Mouse (Mus musculus) urinary bladder, postnatal 25 days (tissue): ENCODE measurements around the gene Nudt15.
A peak's percentile ranks its signal among the peaks of the same experiment; 100 is the strongest.
"Not testable (repeated sequence)": the region's sequence is repeated elsewhere in the genome, so short reads cannot be mapped to it uniquely, and the experiment has no call there.

Experiments used
- DNase-seq: peaks from one replicate; pipeline ENCODE4 v3.0.0; 2022; ENCODE audit warnings: low spot score

Nudt15 gene

DNA sequence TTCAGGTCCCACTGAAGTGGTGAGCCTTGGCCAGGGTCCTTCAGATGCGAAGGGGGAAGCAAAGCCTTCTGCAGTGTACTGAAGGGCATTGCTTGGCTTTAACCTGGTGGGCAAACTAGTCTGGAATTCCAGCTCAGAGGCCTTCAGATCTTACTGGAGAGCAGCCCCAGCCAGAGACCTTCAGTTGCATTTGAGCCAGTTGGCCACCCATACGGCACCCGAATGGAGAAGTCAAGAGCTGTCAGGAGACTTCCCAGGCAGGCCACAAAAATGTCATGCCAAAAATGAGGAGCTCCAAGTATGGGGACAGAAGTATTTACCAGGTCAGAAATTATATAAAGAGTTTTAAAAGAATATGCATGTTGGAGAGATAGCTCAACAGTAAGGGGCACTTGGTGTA lies at the start of gene Nudt15:
Nudt15 (minus strand) TSS at position 192 of the 400 bp plus-strand sequence.
- no peak for DNase-seq

DNA sequence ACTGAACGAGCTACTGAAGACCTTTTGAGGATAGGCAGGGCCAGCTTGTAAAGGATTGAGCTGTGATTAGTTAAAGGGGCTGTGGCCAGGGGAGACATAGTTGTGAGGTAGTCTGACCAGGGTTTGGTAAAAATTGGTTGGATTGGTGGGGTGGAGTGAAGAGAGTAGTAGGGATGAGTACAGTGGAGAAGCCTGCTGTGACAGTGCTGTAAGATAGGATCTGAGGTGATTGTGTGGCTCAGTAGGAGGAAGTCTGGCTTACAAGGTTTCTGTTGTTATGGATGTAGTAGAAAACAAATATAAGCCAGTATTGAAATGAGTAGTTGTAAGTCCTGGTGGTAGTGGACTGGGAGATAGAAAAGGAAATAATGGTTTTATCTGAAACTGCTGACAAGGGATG lies 44.1 kb upstream of the Nudt15 start:
- no peak for DNase-seq

DNA sequence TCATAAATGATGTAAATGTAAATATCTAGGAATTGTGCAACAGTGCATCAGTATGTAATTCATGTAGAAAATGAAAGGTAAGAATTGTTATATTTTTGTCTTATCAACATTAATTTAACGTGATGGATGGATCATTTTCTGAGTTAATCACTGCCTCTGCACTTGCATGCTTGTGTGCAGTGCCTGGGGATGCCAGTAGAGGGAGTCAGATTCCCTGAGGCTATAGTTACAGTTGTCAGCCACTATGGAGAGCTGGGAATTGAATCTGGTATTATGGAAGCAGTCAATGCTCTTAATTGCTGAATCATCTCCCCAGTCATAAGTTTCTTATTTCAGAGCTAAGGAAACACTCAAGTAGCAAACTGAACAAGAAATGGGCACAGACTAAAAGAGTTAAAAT lies 40.0 kb upstream of the Nudt15 start:
- DNase-seq = no peak

DNA sequence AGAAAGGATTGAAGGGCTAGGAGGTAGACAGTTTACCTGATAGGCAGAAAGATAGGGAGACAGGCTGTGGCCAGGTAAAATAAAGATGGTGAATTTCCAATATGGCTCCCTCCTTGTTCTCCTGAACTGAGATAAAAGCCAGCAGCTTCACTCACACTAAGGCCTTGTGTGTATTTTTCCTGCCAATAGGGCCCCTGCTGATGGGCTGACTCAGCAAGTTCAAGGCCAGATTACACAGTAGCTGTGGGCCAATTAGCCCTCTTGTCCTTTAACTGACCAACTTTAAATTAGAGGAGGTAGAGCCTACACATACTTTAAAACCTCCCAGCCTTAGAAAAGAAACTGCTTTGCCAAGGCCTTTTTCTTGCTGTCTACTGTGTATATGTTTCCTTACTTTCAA lies 28.3 kb upstream of the Nudt15 start:
- DNase-seq = no peak

DNA sequence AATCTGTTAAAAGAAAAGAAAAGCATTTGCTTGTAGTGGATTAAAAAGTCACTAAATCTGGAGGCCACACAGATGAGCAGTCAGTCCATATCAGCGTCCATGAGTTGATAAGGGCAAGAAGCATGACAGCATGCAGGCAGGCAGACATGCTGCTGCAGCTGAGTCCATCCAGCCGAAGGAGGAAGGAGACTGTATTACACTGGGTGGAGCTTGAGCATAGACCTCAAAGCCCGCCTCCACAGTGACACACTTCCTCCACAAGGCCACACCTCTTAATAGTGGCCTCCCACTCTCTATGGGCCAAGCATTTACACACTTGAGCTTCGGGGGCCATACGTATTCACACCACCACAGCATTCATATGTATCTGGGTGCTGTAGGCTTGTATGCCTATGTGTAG lies 26.0 kb upstream of the Nudt15 start:
- DNase-seq = no peak

DNA sequence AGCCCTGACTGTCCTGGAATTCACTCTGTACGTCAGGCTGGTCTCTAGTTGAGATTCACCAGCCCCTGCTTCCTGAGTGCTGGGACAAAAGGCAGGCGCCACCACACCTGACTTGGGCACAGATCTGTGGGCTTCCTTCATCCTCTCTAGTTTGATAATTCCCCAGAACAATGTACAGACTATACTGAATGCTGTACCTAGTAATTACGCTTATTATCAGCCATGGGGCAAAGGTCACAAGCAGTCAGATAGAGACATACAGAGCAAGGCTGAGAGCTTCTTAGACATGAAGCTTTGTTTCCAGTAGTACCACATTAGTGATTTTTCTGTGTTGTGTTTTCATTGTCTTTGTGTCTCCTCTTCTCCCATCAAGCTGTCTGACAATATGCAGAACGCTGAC lies 23.1 kb upstream of the Nudt15 start:
- no peak for DNase-seq

DNA sequence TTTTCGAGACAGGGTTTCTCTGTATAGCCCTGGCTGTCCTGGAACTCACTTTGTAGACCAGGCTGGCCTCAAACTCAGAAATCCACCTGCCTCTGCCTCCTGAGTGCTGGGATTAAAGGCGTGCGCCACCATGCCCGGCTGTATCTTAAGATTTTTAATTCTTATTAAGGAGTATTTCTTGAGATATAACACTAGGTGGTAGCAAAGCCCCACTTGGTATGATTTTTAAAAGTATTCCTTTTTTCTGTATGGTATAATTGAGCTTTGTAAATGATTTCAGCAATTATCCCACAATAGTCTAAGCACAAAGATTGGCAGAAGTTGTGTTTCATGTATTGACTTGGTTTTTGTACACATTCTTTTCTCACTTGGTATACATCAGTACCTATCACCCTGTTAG lies 21.8 kb upstream of the Nudt15 start:
- not testable (repeated sequence) for DNase-seq

DNA sequence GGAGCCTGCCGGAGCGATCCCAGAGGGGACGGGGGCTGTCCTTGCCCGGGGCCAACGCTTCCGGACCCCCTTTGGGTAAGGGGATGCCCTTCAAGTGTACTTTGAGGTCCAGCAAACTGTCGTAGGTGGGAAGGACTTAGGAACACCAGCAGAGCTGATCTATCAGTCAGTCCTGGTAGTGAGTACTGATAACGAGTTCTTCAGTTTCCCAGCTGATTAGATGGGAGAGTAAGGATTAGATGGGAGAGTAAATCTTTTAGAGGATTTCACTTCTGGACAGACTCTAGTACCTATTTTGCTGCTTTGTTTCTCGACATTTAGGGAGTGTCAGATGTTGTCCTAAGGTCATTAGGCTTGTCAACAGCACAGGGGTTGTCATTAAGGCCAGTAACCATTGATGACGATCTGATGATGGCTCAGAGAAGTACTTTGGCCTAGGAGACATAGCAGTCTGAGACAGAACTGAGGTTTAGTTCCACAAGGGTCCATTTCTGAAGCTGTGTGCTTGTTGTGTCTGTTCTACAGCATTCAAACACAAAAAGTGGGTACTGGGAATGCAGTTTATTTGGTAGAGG lies 5.2 kb upstream of the Nudt15 start:
- DNase-seq = no peak

DNA sequence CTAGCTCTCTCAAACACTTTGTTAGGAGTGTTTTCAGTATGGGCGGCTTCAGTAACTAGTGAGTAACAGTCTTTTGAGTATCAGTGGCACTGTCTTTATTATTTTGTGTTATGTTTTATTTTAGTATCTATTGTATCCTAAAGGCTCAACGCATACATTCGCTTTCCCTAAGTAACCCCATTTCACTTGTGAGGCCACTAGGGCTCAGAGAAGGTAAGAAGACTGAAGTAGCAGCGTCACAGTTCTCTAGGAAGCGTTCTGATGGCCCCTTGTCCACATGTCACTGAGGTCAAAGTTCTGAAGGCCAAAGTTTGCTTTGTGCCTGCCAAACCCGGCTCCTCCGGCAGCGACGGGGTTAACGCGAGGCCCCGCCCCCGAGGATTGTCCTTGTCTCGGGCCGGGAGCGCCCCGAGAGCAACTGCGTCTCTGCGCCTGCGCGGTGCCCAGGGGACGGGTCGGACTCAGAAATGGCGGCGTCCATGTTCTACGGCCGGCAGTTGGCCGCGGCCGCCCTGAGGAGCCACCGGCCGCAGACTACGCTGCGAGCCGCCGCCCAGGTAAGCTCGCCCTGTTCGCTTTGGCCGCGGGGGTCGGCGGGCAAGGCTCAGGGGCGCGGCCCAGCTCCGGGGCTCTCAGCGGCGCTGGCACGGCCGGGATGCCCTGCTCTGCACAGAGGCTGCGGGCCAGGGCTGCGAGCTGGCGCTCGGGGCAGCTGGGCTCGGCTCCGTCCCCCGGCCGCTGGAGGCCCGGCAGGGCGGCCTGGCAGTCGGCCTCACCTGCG lies 4.5 kb upstream of the Nudt15 start:
- DNase-seq = peak; percentile 99

DNA sequence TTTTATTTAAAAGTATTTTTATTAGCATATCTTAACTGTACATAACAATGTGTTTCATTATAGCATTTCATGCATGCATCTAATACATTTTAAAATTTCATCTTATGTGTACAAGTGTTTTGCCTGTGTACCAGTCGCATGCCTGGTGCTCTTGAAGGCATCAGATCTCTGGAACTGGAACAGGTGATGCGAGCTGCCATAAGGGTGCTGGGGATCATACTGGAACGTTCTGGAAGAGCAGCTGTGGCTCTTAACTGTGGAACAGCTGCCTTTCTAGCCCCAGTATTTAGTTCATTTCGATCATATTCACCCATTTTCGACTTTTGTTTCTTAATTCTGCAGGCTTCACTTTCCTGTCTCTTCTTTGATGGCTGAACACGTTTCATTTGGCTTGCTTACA lies 3.1 kb upstream of the Nudt15 start:
- no peak for DNase-seq

DNA sequence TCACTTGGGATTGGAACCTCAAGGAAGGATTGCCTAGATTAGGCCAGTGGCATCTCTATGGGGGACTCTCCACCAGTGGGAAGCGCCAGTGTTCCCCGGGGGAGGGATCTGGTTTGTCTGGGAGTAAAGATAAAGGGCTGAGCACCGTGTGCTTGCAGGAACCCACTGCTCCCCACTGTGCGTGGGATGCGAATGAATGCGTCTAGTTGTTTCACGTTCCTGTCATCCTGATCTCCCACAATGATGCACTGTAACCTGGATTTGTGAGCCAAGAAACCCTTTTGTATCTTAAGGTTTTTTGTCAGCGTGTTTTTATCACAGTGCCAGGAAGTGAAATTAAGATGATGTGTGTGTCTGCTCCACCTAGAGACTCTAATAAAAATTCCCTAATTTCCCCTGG lies 2.7 kb upstream of the Nudt15 start:
- no peak for DNase-seq

DNA sequence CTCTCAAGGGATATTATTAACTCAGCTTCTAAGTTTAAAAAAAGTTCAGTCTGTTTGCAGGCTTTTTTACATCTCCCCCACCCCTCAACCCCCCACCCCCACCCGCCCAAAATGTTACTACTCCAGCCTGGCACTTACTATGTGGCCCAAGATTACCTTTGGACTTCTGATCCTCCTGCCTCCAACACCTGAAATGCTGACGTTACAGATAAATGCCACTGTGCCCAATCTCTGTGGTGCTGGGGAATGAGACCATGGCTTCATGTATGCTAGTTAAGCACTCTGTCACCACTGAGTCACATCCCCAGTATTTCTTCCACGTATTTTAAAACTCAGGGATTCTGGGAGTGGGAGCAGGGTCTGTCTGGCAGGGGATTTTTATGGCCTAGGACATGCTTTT lies 2.2 kb upstream of the Nudt15 start:
- no peak for DNase-seq

DNA sequence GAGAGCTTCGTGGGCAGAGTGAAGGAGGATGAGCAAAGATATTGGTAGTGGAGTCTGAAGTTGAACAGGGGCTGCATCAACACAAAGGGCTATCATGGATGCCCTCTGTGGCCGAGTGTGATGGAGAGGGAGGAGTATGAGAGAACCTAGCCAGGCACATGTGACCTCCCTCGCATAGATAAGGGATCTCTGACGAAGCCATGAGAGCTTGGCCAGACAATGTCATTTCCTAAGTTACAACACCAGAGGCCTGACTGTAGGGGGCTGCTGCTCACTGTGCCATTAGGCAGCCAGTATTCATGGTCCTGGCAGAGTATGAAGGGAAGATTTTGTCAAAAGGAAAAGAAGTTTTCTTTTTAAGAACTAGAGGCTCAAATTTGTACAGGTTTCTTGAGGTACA lies 1.0 kb downstream of the Nudt15 start:
- DNase-seq = no peak

DNA sequence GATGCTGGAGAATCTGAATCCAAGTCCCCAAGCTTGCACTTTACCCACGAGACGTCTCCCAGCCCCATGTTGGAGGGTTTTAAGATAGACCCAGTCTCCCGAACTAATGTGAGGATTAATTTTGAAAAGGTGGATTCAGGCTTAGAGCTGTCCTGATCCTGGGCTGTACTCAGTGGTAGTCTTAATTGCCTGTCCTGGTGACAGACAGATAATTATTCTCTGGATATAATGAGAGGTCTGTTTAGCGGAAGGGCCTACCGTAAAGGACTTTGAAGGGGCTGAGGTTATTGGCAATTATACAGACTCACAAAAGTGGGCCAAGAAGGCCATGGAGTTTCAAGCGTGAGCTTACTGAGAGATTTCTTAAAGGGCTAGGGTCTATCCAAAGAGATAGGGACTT lies 4.3 kb downstream of the Nudt15 start:
- DNase-seq = no peak

DNA sequence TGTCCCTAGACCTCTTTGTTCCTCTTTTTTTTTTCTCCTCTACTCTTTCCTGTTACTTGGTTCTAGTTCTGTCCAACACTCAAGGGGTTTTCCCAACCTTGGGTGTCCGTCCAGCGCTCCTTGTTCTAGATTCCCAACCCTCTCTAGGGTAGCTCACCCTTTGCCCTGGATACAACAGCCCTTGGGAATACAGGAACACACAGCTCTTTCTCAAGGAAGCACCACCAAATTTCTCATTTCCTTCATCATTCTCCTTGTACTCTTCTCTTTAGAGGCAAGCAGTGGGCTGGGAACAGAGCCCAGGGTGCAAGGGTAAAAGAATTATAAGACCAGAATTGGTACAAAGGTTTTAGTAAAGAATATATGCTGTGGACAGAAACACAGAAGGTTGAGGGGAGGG lies 12.4 kb downstream of the Nudt15 start:
- no peak for DNase-seq

DNA sequence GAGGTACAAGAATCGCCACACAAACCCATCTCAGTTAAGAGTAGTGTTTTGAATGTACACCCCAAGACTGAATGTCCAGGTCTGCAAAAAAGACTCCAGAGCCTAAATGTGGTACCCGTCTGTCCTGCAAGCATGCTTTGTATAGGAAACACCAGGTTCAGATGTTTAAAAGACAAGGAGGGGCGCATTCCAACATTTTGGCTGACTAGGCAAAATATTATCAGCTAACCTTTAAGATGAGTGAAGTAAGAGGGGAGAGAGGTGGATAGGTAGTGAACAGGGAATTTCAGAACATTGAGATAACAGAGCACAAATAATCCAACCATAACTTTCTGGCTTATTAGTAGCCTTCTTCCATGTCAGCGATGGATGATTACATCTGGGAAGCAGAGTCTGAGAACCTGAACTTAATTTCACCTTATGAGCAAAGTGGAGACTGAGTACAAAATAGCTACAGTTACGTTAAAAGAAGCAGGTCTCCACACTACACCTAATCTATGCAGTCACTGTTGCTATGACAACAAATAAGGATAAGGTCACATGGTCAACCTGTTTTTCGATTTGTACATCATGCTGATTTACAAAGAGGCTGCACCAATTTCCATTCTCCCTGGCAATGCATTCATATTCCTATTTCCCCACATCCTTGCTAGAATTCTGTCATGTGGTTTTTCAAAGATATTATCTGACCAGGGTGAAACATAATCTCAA lies 14.1 kb downstream of the Nudt15 start:
- DNase-seq = no peak

DNA sequence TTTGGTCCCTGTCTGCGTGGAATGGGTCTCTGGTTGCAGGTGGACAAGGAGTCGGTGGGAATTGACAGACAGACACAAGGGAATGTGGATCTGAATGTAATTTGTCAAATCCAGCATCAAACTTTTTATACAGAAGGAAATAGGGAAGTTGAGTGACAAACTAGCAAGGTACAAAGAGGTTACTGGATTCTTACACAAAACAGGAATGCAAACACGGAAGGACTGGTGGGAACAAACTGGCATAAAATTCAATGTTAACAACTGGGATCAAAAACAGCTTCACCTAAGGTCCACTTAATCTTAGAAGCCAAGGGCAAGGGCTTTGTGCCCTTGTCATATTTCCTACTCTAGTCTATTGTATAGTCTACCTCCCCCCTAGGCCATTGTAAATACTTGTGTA lies 19.4 kb downstream of the Nudt15 start:
- not testable (repeated sequence) for DNase-seq

DNA sequence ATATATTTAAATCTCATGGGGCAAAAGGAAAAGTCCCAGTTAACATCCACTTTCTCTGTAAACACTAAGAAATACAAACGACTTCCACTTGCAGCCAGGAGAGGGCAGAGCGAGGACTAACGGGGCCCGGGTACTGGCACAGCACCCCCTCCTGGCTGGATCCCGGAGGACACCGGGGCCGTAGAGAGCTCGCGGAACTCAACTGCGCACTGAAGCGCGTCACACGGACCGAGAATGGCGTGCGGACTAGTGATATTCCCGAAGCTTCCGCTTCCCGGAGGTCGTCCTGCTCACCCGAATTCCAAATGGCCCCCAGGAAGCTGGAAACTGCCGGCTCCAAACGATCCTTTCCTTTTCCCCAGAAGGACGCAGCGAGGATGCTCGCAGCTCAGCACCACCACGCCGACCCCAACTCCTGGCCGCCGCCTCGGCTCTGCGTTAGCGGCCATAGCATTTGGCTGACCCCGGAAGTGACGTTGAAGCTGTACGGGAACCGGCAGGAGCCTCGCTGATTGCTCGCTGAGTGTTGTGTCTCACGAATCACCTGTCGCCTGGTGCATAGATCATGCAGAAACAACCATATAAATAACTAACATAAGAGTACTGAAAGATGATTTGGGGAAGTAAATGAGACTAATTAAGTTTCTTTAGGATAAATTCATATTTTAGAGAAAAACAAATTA lies 23.1 kb downstream of the Nudt15 start, which contains the start of gene Sucla2:
Sucla2 (plus strand) TSS at position 554 of the 683 bp plus-strand sequence.
- peak; percentile 94 for DNase-seq

DNA sequence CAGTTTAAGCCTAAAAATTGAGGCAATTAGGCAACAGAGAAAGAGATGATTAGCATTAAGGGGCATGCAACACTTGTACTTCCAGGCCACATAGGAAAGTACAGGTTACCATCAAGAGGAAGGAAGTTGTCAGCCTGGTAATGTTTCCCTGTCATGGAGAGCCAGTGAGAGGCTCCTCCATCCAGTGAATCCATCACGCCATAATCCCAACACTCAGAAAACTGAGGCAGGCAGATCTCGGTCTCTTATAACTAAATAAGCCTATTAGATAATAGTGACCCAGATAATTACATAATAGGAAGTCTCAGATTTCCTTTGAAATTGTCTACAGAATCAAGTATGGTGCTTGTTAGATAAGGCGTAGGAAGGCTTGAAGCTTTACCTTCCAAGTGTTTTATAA lies 23.9 kb downstream of the Nudt15 start:
- no peak for DNase-seq

DNA sequence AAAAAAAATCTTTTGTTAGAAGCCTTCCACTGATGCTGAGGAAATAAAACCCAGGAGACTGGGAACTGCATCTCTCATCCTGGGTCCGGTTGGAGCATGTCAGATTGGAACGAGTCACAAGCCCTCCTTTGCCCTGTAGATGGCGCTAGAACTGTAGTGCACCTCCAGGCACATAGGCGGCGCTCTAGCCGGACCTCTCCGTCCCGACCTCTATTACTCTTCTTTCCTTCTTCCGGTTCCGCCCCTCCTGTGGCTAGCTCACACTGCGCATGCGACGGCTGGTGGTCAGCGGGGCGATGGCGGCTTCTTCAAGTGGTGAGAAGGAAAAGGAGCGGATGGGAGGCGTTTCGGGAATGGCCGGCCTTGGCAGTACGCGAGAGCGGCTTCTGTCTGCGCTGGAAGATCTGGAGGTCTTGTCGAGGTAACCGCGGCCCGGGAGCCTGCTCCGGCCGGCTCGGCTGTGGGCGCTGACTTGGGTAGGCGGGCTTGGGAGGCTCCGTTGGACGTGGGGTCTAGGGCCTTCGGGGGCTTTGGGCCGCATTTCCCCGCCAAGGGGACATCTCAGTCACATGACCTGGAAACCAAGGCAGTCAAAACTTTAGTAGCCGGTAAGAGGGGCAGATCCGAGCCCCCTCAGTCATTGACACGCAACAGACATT lies 38.1 kb downstream of the Nudt15 start, which contains the start of gene Med4:
Med4 (plus strand) TSS at position 261 of the 659 bp plus-strand sequence.
- DNase-seq = peak; percentile 93

DNA sequence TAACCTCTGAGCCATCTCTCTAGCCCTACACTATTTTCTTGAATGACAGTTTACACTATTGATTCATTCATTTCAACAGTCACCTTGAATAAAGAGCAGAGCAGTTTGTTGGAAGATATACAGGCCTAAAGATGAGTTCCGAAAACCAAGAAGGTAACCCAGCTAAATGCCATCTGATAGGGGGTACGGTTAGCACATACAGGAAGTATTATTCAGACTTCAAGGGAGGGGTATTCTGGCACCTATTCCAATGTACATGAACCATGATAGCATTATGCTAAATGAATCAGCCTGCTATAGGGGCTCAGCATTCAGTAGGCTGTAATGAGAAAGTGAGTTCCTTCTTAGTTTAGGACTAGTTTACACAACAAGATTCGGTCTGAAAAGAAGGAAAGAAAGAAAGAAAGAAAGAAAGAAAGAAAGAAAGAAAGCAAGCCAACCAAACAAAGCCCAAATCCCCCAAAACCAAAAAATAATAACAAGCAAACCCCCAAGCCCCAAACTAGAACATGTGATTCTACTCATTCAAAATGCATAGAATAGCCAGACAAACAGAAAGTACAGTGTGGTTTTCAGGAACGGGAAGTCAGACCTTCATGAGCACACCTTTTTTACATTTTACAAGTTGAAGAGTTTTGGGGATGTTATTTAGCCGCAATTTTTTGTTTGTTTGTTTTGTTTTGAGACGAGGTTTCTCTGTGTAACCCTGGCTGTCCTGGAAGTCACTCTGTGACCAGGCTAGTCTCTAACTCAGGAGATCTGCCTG lies 39.2 kb downstream of the Nudt15 start:
- DNase-seq = no peak
